Mouse (Mus musculus): ENCODE measurements around the gene Xpr1. TPM values are rescaled to one million over a fixed set of nuclear protein-coding genes. Genes with fewer than 3 reads are reported as not detected.
A peak's percentile ranks its signal among the peaks of the same experiment; 100 is the strongest.

Gene Xpr1
- total RNA-seq, 2 experiments from 2014 or later = 35.6 to 41.5 TPM

DNA sequence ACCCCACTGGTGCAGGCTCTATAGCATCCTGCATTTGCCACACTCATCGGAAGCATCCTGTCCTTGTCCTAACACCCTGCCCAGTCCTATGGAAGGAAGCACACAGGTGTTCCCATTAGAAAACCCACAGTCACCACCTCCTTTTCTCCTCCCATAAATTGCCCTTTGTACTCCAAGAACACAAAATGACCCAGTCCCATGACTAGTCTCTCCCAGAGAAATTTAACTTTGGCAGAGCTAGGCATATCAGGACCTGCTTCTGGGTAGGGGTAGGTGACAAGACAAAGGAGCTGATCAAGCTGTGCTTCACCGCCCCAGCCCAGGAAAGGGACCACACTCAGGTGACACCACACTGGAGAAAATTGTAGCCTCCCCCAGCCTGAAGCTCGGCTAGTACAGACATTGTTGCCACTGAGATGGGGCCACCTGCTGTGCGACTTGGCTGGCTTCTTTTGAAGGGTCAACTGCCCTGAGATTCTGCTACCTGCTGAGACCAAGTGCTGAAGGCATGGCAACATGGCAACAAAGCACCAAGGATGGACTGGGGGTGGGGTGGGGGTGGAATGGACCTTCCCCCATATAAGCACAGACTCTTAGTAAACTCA lies 166.6 kb downstream of the Xpr1 start:
- no peak for DNase-seq

DNA sequence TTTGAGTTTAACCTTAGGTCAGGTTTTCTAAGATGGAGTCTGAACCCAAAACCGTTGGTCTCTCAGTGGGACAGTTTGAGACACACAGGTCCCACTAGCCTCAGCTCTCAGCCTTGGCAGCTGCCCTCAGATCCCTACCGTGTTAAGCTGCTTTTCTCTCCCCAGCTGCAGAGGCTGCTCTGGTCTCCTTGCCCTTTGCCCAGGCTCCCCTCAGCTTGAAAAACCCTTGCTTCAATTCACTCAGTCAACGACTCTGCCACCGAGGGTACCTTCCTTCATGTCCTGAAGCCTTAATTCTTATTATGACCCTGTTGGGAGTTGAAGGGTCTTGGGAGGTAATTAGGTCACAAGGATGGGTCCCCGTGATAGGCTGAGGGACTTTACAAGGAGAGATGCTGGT lies 167.3 kb downstream of the Xpr1 start:
- DNase-seq = no peak

DNA sequence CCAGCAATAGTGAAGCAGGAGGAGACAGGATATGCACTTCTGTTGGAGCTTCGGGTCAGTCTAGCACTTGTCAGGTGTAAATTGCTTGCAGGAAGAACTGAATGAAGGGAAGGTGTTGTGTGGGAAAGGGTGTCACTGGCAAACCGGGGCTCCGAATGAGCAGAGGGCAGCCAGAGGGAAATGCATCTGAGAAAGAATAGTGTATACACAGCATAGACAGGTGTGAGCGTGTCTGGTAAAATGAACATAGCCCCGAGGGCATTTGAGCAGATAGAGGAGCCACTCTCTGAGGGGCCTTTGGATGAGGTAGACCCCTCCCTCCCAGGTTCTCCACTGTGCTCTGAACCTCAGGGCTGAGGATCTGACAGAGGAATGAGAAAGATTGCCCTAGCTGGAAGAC lies 169.2 kb downstream of the Xpr1 start:
- no peak for DNase-seq

DNA sequence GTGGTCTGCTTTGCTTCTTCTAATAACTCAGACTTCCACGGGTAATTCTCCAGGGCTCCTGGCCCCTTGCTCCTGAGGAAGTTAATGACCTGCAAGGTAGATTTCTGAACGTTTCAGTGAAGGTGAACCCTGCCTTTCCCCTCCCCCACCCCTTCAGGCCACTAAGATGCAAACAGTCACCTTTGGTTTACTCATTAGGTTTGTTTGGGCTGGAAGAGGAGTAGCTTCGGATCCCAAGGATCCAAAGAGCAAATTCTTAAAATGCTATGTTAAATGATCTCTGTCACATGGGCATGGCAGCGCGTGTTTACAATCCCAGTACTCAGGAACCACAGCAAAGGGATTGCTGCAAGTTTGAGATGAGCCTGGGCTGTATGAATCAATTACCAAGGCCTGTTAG lies 169.8 kb downstream of the Xpr1 start:
- DNase-seq = no peak

DNA sequence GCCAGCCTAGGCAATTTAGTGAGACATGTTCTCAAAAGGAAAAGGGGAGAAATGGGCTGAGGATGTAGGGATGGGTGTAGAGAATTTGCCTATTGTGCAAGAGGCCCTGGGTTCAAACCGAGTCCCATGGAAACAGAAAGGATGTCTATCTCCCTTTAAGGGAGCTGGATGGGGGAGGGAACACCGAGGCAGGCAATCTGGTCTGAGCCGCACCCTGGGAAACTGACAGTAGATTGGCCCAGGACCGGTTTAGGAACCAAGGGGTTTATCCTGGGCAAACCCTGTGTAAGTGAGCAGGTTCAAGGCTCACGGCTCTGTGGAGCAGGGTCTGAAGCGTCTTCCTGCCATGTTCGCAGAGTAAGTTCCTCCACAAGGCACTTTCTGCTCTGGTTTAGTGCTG lies 171.7 kb downstream of the Xpr1 start:
- peak; percentile 20 for DNase-seq

DNA sequence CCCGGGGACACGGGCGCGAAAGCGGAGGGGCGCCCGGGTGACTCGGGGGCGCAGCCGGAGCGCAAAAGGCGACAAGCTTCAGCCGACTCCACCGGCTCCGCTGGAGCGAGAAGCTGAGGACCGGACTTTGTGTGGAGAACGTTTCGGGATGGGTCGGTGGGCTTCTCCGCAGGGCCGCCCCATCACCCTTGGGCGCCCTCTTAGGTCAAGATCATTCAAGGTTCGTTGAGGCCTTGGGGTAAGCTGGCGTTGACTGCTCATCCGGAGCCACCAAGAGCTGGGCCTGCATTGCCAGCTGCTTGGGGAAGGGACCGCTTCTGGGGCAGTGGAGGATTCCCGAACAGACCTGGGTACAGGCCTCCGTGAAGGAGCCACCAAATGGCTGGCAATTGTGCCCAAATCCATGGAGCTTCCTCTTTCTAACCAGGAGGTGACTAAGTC lies 172.4 kb downstream of the Xpr1 start:
- DNase-seq = peak; percentile 56

DNA sequence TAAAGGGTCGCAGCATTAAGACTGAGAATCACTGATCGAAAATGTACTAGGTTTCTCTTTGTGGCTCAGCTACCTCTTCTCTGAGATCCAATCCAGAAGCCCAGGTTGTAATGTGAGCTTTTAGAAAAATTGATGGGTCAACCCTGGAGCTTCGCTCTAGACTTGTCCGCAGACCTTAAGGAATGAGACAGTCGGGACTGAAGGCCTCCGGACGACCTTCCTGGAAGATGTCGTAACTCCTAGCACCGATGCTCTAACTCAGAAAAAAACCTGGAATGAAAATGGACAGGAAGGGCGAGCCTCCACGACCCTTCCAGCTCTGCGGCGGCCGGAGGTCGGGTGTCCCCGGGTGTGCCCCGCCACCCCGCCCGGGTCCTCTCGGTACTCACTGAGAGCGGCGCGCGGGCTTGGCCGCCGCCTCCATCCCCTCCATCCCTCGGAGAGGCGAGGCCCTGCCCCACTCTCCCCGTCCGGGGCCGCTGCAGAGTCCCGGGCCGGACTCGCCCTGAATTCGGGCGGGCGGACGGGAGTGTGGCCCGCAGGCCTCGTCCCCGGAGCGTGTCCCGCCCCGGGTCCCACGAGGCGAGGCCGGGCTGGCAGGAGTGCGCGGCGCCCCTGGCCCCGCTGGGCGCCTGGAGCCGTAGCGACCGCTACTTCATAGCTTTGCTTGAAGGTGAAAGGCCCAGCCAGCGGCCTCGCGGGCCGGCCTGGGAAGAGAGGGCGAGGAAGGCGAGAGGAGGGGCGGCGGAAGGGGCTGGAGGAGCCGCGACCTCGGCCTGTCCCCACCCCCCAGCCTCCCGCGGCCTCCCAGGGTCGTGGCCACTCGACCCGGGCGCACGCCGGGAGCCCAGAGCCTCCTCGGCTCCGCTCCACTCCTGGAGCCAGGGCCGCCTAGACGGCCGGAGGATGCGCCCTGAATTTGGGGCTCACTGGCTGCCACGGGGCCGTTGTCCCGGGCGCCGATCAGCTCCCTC lies 173.1 kb downstream of the Xpr1 start, which contains the start of gene BC034090:
Gene BC034090 (minus strand): TSS at position 648 of the 974 bp plus-strand sequence.
- peak; percentile 82 for DNase-seq

DNA sequence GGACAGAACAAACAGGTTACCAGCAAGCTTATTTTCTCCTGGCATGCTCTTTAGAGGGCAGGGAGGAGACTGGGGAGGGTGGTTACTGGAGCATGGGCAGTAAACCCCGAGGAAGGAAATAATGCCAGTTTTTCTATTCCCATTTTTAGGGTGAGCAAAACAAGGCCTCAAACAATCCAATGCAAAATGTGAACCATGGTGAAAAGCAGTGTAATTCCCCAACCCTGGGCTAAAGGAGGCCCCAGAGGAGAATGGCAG lies 174.8 kb downstream of the Xpr1 start:
- DNase-seq = no peak

DNA sequence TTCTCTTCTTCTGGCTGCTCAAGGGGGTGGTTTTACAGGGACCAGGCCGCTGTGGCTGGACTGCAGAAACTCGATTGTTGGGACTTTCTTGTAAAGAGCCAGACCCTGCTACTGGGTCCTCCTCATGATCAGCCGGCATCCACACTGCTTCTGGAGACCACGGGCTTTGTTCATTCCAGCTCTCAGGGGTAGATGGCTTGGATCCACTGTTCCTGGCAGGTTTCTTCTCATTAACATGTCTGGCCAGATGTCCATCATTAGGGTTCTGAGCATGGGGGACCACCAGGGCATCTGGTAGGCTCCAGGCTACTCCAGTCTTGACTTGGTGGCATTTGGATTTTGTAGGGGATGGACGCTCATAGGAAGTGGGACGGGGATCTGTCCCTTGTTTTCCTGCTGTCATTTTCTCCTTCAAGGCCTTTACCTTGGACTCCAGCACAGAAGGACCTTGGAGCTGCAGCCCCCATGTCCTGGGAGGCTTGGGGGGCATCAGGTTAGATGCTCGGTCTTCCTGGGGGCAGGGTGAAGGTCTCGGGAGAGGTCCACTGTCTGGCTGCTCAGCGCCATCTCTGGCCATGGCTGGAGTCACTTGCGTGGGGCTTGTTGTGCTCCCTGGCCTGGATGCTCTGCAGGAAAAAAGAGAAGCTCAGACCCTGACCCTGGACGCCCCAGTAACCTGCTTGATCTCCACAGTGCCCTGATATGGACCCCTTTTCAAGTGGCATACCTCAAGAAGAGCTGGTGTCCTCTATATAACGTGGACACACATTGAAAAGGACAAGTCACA lies 175.3 kb downstream of the Xpr1 start:
- DNase-seq = no peak

DNA sequence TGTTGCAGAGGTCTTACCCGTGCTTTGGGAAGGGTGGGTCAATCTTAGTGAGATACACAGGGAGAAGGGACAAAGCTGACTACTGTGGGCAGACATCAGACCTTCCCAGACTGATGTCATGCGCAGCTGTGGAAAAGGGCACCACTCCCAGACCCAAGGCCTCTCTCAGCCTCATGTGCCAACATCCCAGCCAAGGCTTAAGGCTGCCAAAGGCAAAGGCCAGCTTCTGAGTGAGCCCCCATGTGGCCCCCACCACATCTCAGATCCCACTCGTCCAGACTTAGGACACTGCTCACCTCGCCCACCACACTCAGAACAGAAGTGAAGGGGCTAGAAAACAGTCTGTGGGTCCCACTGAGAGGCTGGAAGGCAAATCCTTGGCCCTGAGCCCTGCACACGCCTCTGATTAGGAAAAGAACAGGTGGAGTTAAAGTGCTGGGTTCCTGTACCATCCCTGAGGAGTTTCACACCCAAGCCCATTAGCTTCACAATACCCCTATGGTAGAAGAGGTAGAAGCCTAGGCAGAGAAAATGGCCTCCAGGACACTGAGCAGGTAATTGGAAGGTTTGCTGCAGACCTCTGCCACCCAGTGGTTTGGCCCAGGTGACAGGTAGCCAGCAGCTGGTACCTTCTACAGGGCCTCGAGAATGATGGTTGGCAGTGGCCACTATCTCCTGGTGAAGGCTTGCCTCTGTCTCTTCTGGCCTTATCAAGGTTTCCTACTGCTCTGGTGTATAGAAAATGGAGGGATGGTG lies 177.1 kb downstream of the Xpr1 start:
- DNase-seq = peak; percentile 82

DNA sequence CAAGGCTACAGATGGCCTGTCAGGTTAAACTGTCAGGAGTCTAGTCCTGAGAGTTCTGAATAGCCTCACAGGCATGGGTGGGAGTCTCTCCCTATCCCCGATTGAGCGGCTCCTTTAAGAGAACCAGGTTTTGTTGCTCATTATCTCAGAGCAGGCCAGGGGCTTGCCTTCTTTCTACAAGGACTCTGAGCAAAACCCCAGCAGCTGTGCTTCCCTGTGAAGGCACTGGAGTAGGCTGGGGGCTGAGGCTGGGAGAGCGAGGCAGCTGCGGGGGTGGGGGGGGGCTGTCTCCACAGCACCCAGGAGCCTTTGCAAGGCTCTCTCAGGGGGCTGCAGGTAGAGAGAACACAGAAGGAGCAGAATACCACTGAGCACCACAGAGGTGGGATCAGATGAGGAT lies 178.0 kb downstream of the Xpr1 start:
- DNase-seq = no peak

DNA sequence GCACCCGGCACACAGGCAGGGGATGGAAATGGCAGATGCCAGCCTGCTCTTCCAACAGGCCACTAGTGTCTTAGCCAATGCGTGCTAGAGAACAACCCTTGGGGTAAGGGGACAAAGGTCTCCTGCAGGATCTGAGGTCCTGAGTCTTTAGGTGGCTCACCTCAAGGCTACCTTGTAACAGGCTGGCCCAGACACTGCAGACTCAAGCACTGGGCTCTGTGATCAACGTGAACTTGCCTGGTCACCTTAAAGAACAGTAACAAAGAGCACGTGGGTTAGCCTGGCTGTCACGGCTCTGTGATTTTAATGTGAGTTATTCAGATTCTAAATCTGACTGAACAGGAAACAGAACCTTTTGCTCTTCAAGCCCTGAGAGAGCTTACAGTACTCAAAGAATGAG lies 179.1 kb downstream of the Xpr1 start:
- no peak for DNase-seq

DNA sequence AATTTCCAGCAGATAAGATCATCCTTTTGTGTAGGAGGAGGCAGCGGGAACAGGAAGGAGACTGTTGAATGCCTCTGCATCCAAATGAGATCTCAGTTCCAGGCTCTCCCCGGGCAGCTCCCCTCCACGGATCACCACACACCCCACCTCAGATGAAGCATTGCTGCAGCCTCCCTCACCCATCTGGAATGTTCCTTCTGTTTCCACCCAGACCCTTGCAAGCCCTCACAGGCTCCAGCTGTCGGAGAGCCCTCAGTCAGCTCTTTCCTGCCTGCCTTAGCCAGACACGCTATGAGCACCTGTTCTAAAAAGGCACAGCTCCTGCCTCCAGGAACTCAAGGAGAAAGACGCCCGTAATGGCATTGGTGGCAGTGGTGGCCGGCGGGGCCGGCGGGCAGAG lies 179.8 kb downstream of the Xpr1 start:
- no peak for DNase-seq

DNA sequence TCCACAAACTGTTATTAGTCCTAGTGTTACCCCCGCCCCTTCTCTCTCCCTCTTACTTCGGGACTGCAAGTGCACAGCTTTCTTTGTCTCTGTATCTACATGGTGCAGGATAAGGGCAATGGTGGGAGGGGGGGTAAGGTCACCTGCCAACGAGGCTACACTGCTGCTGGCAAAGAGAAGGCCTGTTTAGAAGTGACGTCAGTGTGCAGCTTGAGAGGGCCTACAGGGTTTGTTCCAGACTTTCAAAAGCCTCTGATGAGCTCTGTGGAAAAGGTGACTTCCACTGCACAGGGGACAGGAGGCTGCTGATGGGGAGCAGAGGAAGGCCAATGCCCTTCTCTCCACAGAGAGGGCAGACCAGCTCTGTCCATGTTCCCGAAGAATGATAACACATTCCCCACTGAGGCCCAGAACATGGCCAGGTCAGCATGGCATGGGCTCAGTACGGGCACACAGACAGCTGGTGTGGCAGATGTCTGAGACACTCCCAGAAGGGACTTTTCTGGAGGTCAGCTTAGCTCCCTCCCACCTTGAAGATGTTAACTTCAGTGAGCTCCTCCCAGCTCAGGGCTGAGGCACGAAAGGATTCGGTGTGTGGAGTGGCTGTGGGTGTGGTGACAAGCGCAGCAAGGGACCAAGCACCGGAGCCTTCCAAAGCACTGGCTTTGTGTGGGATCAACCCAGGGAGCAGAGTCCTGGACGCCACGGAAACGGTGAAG lies 180.8 kb downstream of the Xpr1 start:
- peak; percentile 20 for DNase-seq

DNA sequence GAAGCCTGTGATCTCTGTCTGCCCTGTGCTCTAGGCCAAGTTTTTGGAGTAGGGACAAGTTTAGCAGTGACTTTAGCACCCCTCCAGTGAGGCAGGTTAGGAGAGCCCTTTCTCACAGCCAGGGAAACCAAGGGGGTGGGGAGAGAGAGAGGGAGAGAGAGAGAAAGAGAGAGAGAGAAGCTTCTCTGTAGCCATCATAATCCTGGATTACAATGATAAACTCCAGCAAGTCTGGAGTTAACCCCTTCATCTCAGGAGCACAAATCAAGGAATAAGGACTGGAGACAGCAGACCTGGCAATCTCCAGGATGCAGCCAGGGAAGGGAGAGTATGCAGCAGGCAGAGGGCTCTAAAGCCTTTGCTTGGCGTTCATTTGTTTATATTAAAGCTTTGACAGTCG lies 181.6 kb downstream of the Xpr1 start:
- DNase-seq = peak; percentile 2

DNA sequence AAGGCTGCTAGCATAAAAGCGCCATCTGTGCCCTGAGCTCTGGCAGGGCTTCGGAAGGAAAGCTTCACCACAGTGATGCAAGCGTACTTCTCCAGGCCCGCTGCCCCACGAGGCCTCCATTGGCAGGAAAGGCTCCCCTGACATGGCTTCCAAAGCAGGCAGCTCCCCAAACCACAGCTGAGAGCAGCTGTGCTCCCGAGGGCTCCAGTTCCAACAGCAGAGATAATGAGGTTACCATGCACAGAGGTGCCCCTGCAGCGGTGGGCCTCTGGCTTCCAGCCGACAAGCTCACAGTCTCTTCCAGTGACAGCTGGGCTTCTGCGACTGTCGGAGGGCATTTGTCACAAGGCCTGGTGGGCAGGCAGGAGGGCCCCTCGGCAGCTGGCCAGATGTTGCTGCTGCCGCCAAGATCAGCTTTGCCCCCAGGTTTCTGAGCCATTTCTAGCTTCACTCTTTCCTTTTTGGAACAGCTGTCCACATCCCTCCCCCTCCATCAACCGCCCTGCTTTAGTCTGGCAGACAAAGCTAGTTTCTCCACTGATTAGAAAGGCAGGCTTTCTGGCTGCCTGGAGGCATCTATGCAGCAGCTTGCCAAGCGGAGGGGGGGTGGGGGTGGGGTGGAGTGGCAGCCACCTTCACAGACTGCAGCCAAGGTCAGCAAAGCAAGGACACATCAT lies 183.1 kb downstream of the Xpr1 start:
- peak; percentile 83 for DNase-seq

DNA sequence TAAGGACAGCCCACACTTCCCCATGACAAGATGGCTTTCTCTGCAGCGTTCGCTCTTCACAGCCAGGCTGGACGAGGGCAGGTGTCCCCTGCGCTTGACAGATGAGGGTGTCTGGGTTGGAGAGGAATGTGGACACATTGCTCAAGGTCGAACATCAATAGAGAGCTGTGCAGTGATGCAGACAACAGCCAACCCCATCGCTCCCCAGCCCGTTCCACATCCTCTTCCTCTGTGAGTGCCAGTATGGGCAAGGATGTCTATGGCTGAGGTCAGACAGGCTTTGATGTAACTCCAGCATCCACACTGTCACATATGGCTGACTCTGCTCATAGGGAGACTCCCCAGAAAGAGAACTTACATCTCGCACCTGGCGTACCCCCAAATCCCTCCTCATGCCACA lies 183.8 kb downstream of the Xpr1 start:
- DNase-seq = peak; percentile 31

DNA sequence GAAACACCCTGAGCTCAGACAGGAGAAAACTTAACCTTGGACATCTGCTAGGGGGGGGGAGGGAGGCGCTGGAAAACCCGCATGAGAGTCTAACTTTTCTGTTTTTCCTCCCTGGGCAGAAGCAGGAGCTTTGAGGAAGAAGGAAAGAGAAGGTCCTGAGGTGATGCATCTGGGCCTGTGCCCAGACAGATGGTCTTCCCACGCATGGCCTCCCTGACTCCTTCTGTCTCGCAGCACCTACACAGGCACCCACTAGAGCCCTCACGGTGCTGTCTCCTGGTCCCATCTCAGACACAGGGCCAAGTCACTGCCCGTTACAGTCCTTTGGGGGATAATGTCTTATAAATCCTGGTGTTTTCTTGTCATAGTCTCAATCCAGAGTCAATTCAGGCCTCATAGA lies 184.4 kb downstream of the Xpr1 start:
- DNase-seq = no peak

DNA sequence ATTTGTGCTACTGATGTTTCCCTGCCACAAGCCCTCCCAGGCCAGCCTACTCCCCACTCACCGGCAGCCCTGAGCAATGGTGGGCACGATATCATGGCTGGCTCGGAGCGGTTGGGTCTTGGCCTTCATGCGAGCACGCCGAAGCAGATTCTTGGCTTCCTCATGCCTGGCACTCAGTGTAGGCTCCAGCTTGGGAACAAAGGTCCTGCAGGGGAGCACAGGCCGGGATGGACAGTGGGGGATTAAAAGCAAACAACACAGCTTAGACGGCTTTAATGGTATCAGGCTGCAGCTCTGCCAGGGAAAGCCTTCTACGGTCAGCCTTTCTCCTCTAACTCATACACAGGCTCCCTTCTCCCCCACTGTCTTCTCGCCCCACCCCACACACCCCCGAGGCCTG lies 184.8 kb downstream of the Xpr1 start:
- DNase-seq = no peak

DNA sequence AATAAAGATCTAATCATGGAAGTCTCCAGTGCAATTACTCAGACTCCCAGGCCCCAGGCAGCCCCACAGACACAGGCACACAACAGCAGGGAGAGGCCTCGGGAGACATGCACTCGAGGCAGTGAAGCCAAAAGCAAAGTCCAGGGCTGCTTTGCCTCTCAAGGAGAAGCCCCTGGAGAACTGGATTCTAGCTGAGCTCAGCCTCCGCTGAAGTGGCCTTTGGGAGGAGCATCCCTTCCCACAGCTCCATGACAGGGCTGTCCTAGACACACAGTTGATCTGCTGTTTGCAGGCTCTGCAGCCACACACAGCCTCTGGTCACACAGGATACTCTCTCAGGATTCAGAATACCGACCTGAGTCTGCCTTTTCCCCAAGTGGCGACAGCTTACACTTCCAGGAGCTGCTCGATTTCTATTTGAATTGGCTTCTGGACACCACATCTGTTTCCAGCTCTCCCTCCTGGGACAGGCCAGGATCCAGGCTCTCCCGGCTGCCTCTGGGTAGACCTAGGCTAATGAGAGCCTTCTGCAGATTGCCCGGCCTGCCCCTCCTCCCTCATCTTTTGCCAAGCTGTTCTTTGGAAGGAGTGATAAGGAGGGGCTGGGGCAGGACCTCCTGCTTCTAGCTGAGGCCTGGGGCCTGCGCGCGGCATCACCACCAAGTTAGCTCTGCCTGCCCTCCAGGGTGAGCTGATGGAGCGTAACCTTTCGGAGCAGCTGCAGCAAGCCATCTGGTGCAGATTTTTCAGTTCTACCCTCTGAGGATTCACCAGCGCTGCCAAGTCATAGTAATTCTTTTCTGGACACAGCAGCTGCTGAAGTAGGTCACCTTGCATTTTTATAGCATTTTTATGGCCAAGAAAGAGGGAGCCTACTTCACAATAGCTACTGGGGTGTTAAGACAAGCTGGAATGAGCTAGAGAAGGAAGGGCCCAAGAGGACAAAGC lies 187.5 kb downstream of the Xpr1 start:
- peak; percentile 60 for DNase-seq

All from adrenal gland, postnatal 10 days (tissue).